Mouse (Mus musculus) olfactory bulb, adult 2 months (tissue): ENCODE results near the gene Mrpl12.

Experiments
- CTCF ChIP-seq: fragments of 200-500 bp; IDR thresholded peaks from 2 replicates; pipeline ENCODE4 v1.5.1; 2012; ENCODE audit warnings: low read depth, mild to moderate bottlenecking, low read length, moderate library complexity; ENCODE audit not compliant: insufficient read depth
- POLR2A ChIP-seq: fragments of 200-500 bp; IDR thresholded peaks from 2 replicates; pipeline ENCODE4 v1.6.1; 2012; ENCODE audit warnings: mild to moderate bottlenecking, low read depth, low read length, moderate library complexity; ENCODE audit not compliant: insufficient read depth

- no peak for TF ChIP-seq POLR2A
- no peak for TF ChIP-seq CTCF
These were observed 26.1 kb downstream of the Mrpl12 start for GRCm38 (mm10) chr11:120510375-120511030.
